Mouse (Mus musculus) G1E (cell line): ENCODE data around the gene B4galt5.

Experiments
- CTCF ChIP-seq: IDR thresholded peaks from 2 replicates; pipeline ENCODE4 v1.5.1; 2012; ENCODE audit warnings: low read depth, low read length, inconsistent platforms, mixed read lengths
- GATA1 ChIP-seq: IDR thresholded peaks from 2 replicates; pipeline ENCODE4 v1.6.1; 2012; ENCODE audit warnings: borderline replicate concordance, low read length, inconsistent platforms, mixed read lengths
- TAL1 ChIP-seq: conservative IDR thresholded peaks from 2 replicates; pipeline ENCODE4 v1.6.1; 2012; ENCODE audit warnings: low read depth, low read length, inconsistent platforms, mixed read lengths

DNA sequence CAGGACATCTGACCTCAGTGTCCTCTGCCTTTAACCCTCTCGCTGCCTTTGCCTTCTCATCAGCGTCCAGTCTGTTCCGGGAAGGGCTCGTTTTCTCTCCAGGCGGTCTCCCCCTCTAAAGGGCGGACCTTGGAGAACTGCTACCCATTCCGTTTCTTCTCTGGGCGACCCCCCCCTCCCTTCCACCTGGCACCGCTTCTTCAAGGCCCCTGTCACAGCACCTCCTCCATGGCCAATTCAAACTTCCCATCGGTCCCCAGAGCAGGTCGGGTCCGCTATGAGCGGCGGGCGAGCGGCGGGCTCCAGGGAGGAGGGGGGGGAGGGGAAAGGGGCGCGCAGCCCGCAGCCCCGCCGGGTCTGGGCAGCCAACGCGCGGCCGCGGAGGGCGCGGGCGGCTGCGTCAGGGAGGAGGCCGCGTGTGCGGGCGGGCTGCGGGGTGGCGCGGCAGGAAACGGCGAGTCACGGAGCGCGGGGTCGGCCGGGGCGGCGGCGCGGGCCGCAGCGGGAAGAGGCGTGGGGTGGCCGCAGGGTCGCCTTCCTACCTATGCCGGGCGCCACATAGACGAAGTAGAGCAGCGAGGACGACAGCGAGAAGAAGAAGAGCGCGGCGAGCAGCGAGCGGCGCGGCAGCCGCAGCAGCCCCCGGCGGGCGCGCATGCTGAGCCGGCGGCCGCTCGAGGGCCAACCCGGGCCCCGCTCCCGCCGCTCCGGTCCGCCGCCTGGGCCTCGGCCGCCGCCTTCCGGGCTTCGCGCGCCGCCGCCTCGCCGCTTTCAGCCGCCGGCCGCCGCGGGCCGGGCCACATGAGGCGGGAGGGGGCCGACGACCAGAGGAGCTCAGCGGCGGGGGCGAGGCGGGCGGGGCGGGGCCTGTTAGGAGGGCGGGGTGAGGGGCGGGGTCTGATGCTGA is at the start of gene B4galt5:
- no peak for TF ChIP-seq CTCF
- no peak for TF ChIP-seq GATA1
- no peak for TF ChIP-seq TAL1
